ENCODE assay signal across 28 mouse cellular contexts in genomic region chr10:61999766-62000165, GRCm38 (mm10). TPM values are rescaled to one million over a fixed set of nuclear protein-coding genes. Genes with fewer than 3 reads are reported as not detected.
"Had no signal": no experiment of that assay in that cellular context is flagged by ENCODE, and none has a peak within 500 bp of the region (broad histone marks: within the 10 kb centered on the region; RNA-seq: fewer than 3 reads in every experiment).

No protein-coding gene starts in this region.

- H3K9ac ChIP-seq: heart, embryonic 13.5 days; heart, embryonic 15.5 days; hindbrain, embryonic 14.5 days; intestine, embryonic 15.5 days; limb, embryonic 12.5 days; liver, embryonic 13.5 days; liver, embryonic 15.5 days; liver, postnatal 0 days had no signal

- H3K27me3 ChIP-seq: heart, embryonic 13.5 days; intestine, embryonic 15.5 days; limb, embryonic 12.5 days; liver, embryonic 13.5 days; liver, embryonic 15.5 days had no signal

- H3K27ac ChIP-seq: gastrocnemius, adult 2 months; heart, adult 2 months; heart, embryonic 13.5 days; heart, embryonic 15.5 days; hindbrain, embryonic 14.5 days; intestine, embryonic 15.5 days; layer of hippocampus, adult 2 months; left cerebral cortex, adult 2 months; limb, embryonic 10.5 days; limb, embryonic 12.5 days; liver, embryonic 13.5 days; liver, embryonic 15.5 days had no signal

- ATAC-seq: hindbrain, embryonic 16.5 days; inflammation-experienced regulatory T-cells, adult 6 months; intestine, embryonic 15.5 days; intestine, postnatal 0 days; liver, postnatal 0 days had no signal

- H3K4me1 ChIP-seq: heart, embryonic 13.5 days; heart, embryonic 15.5 days; intestine, embryonic 15.5 days; limb, embryonic 10.5 days; limb, embryonic 12.5 days; liver, embryonic 13.5 days; liver, embryonic 15.5 days had no signal

- H3K4me2 ChIP-seq: heart, embryonic 11.5 days; heart, embryonic 13.5 days; heart, embryonic 15.5 days; hindbrain, embryonic 14.5 days; intestine, embryonic 15.5 days; limb, embryonic 12.5 days; liver, embryonic 11.5 days; liver, embryonic 13.5 days; liver, embryonic 15.5 days had no signal

- H3K4me3 ChIP-seq: gastrocnemius, adult 2 months; heart, adult 2 months; heart, embryonic 13.5 days; heart, embryonic 15.5 days; intestine, embryonic 15.5 days; layer of hippocampus, adult 2 months; left cerebral cortex, adult 2 months; limb, embryonic 10.5 days; limb, embryonic 12.5 days; liver, embryonic 13.5 days; liver, embryonic 15.5 days had no signal

- DNase-seq: gastrocnemius, adult 2 months; gastrocnemius, postnatal 10 days; gastrocnemius, postnatal 25 days; heart, adult 2 months; heart, postnatal 14 days; heart, postnatal 36 days; kidney, adult 18-20 months; kidney, adult 8-10 months; kidney, postnatal 10 days; kidney, postnatal 25 days; kidney, postnatal 4 days; liver; liver, embryonic 13.5 days; liver, postnatal 0 days had no signal

- H3K36me3 ChIP-seq: heart, embryonic 13.5 days; heart, embryonic 15.5 days; intestine, embryonic 15.5 days; limb, embryonic 10.5 days; limb, embryonic 12.5 days; liver, embryonic 13.5 days; liver, embryonic 15.5 days had no signal

- H3K9me3 ChIP-seq: heart, embryonic 13.5 days; heart, embryonic 15.5 days; intestine, embryonic 15.5 days; limb, embryonic 10.5 days; limb, embryonic 12.5 days; liver, embryonic 13.5 days; liver, embryonic 15.5 days had no signal

RNA-seq across cellular contexts. Expression of gene Col13a1, which starts 20.9 kb away (rescaled TPM):
- polyA plus RNA-seq: inflammation-experienced regulatory T-cells, adult 6 months had no signal
